Mouse (Mus musculus) adrenal gland, postnatal 36 days (tissue): ENCODE measurements around the gene Ptpn5. TPM values are rescaled to one million over a fixed set of nuclear protein-coding genes. Genes with fewer than 3 reads are reported as not detected.

Experiments
- DNase-seq, 2 experiments: peaks; one replicate each; pipeline ENCODE4 v3.0.0; 2021; ENCODE audit warnings: mixed read lengths in 1 of 2
- microRNA-seq: library from miRNA; unstranded; fragments of <30 nt; microRNA quantifications from one replicate; pipeline ENCODE4 v1.2.0, GENCODE M21; 2021
- total RNA-seq, 2 experiments: library from RNA; stranded (reverse); gene quantifications; 2 replicates each; pipeline ENCODE4 v1.2.3; 2021

Ptpn5 gene
- total RNA-seq, 2 experiments from 2014 or later = 0.53 to 1.1 TPM

DNA sequence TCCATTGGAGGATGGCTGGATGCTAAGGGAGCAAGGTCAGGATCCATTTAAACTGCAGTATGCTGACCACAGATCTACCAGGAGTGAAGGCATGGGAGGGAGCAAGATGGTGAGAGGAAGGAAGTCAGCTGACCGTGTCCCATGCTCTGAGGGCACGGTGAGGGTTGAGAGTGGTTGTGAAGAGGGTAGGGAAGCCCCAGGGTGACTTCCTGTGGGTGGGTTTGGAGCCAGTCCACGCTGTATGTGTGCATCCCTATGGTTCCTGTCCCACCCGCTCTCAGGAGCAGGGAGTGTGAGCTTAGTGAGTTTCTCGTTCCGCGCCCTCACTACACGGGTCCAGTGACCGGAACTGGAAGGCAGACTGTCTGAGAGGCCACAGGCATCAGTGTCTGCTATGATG is 77.7 kb downstream of the Ptpn5 start:
- peak in 1 of 2 experiments; percentile 34 for DNase-seq

DNA sequence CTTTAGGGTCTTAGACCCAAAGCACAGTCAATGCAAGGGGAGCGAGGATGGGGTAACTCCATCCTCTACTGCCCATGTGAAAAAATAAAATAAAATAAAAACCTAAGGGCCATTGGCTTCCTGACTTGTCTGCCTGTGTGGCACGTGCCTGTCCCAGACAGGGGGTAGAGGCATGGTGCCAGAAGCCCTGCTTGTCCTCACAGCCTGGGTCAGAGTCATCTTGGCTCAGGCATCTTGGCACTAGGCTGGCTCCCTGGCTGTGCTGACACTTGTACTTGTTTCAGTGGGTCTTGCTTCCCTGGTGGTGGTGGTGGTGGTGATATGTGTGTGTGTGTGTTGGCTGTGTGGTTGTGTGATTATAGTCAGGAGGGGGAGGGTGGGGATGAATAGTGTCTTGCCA is 78.8 kb downstream of the Ptpn5 start:
- peak; percentile 79 to 85 for DNase-seq

DNA sequence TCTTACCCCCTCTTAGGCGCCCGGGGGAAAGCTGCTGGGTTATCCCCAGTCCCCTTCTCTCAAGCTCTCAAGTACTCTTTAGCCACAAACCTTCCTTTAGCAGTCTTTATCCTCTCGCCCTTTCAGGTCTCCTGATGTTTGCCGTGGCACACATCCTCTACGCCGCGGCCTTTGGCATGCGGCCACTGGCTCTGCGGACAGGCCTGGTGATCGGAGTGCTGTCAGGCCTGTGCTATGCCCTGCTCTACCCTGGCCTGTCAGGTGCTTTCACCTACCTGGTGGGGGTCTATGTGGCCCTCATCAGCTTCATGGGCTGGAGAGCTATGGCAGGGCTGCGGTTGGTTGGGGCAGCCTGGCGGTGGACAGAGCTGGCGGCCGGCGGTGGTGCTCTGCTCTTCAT is 80.2 kb downstream of the Ptpn5 start:
- peak; percentile 72 to 73 for DNase-seq

DNA sequence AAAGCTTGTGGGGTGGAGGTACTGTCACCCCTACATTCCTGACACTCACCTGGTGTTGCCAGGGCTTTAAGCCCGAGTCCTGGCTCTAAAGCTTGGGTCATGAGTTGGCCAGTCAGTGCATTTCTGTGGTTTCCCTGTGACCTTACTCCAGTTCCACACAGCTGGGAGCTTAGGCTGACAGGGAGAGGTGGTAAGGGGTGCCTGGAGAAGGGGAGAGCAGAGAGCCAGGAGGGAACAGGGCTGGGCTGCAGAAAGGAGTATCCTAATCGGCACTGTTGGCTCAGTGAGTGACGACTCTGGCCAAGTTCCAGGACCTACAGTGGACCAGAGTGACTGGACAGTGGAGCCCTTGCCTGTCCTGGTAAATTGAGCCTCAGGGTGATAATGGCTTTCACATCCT is 81.2 kb downstream of the Ptpn5 start:
- peak; percentile 76 to 78 for DNase-seq

DNA sequence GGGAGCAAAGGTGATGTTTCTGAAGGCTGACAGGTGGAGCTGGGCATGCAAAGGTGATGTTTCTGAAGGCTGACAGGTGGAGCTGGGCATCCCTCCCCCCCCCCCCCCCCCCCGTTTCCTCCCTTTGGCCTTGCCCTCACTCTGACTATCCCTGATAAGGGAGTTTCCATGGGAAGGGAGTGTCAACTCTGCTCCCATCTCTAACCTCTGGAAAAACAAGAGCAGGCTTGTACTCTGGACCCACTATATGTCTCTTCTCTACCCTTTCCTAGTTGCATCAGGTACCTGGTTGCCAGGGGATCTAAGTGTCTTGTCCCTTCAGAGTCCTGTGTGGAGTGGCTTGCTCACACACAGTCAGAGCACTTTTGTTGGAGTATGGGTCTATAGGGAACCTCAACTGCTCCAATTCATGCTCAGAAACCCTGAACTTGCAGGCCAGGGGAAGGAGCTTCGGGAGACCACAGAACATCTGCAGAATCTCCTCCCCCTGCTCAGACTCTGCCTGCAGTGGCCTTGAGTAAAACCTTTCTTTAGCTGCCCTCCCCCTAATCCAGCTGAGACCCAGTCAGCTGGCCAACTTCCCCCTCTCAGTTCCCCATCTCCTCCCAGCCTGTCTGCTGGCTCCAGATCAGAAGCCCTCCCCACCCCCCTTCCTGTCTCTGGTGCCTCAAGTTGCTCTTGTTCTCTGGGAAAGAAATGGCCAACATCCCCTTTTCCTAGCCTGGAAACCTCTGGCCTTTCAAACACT is 81.9 kb downstream of the Ptpn5 start:
- DNase-seq = peak; percentile 54 to 76

DNA sequence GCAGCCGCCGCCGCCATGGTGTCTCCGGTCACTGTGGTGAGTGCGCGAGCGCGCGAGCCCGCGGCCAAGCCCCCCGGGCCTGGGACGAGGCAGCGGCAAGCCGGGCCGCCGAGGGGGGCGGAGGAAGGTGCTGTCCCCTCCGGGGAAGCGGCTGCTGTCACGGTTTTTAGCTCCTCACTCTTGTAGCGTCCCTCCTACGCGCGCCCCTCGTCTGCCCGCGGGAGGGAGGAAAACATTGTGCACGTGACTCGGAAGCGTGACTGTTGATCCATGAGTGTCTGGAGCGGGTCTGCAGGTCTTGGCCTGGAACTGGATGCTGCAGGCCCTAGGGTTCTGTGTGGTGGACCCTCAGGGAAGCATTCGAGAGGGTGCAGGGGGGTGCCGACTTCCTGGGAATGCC is 82.7 kb downstream of the Ptpn5 start:
- peak; percentile 73 to 74 for DNase-seq

DNA sequence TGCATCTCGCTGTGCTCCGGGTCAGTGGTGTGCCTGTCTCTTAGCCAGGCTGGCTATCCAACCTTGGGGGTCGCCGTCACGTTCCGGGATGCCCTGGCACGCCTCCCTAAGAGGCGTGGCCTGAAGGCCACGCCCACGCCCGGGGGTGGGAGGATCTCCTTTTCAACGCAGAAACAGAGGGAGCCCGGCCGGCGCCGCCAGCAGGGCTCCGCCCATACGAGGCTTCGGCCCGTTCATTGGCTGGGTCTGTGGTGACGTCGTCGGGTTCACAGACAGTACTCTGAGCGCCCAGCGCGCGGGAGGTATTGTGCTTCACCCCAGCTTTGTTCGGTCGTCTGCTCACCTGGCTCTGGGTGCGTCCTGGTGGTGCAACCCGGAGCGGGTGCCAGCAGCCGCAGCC is 83.1 kb downstream of the Ptpn5 start, which contains the start of gene Tmem86a:
TSS of gene Tmem86a (plus strand) at position 236 of the 400 bp plus-strand sequence.
- peak; percentile 96 to 97 for DNase-seq

DNA sequence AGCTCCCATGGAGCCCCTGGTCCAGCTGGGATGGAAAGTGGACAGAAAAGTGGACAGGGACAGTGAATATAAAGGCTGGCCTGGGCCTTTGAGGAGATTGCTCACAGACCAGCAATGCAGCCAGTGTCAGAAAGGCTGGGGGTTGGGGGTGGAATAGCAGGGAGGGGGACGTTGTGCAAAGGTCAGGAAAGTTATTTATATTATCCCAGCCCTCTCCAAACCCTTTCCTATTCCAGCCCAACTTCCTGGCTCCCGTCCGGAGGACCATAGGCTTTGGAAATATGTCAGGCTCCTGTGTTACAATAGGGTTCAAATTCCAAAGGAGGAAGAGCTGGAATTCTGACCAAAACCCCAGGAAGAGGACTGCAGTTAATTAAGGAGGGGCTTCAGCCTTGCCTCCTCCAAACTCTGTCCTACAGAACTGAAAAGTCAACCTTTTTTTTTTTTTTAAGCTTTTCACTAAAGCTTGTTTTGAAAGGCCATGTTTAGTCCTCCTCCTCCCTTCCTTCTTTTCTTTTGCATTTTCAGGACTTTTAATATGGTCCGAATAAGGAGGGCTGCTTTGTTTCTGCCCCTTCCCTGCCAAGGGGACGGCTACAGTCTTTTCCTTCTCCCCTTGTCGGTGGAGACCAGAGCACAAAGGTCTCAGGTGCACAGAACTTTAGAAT is 90.5 kb downstream of the Ptpn5 start:
- no peak for DNase-seq

DNA sequence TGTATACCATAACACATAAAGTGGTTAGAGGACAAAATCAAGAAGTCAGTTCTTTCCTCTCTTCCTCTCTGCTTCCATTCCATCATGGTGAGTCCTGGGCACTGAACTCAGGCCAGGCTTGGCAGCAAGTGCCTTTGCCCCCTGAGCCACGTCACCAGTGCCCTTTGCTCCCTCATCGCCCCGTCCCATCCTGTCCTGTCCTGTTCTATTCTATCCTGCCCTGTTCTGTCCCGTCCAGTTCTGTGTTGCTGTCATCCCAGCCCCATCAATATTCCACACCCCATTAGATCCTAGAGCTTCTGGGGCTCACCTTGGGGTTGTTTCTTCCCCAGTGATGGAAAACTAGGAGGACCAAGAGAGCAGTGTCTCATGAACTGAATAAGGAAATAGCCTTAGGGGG is 91.4 kb downstream of the Ptpn5 start:
- DNase-seq = no peak

DNA sequence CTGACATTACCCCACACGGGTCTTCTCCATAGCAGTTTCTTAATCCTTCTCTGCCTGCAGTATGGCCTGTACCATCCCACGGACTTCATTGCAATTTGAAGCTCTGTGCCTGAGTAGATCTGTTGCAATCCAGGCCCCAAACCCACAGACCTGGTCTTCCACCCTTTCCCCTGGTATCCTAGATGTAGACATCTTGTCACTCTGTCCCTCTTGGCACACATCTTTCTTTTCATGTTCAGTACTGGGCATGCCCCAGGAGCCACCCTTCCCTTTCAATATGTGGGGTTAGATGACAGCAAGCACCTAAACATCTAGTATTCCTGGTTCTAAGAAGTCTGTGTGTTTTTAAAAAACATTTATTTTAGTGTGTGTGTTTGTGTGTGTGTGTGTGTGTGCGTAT is 91.8 kb downstream of the Ptpn5 start:
- no peak for DNase-seq

DNA sequence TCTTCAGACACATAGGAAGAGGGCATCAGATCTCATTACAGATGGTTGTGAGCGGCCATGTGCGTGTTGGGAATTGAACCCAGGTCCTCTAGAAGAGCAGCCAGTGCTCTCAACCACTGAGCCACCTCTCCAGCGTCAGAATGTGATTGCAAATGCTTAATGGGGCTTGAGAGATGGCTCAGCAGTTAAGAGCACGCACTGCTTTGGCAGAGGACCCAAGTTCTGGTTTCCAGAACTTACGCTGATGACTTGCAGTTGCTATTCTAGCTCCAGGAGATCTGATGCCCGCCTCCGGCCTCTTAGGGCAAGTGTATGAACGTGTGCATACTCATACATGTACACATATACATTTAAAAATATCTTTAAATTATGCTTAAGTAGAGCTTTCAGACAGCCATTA is 98.1 kb downstream of the Ptpn5 start:
- no peak for DNase-seq

DNA sequence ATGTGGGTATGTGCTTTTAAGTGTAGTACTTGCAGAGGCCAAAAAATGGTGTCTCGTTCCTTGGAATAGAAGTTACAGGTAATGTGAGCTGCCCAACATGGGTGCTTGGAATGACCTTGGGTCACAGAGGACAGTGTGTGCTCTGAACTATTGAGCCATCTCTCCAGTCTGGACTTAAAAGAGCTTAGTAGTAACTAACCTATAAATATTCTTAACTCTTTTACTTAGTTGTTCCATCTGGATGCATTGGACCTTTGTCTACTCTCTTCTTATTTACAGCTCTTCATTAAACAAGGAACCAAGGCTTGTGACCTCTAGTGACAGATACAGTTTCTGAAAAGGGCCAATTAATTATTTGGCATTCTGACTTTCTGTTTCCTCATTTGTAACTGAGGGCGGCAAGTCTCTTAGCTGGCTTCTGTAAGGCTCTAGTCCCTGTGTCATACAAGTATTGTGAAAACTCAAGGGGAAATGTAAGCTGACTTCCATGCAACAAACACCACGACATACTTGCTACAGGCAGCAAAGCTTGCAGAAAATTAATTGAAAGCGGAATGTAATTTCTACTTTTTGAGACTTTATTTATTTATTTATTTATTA is 98.6 kb downstream of the Ptpn5 start:
- no peak for DNase-seq

DNA sequence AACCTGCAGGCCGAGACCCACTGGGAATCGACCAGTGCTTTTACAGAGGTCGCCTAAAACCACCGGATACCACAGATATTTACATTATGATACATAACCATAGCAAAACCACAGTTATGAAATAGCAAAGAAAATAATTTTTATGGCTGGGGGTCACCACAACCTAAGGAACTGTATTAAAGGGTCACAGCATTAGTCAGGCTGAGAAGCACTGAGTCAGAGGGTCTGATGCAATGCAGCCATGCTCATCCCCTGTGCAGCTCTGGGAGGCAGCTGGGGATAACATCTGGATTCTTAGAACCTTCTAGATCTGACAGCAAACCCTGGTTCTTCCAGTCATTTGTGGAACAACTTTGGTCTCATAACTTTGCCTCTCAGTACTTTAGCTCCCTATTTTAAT is 102.1 kb downstream of the Ptpn5 start:
- DNase-seq = no peak

DNA sequence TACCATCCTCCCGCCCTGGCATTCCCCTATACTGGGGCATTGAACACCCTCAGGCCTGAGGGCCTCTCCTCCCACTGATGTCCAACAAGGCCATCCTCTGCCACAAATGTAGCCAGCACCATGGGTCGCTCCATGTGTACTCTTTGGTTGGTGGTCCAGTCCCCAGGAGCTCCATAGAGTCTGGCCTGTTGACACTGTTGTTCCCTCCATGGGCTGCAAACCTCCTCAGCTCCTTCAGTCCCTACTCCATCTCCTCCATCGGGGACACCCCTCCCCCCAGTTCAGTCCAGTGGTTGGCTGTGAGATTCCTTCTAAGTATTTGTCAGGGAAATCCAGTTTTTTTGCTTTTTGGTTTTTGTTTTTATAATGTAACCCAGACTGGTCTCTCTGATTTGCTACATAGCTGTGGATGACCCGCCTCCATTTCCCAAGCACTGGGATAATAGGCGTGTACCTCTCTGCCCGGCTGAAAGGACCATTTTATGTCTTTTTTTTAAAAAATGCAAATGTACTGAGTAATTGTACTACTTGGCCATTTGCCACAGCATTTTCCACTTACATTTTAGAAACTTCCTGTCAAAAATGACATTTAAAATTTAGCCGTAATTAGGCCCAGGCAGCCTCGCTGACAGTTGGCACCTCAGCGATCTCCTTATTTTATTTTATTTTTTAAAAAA is 102.8 kb downstream of the Ptpn5 start:
- no peak for DNase-seq

Small RNA genes within 50 kb of the gene (microRNA-seq; reads per million reads assigned to microRNA genes)
- not detected for gene Mir7056

Other genes with a start within 250 kb of the Ptpn5 start
- 10 to 100 TPM; 68.5 to 80.8 TPM for gene Tsg101, start 213.7 kb downstream of the Ptpn5 start, total RNA-seq
- 10 to 100 TPM; 16.8 to 21.9 TPM for gene Uevld, start 175.2 kb downstream of the Ptpn5 start, total RNA-seq
- gene Gm9999, start 150.1 kb downstream of the Ptpn5 start, total RNA-seq = not detected
- 10 to 100 TPM; 20.4 to 34.9 TPM for gene Spty2d1, start 125.3 kb downstream of the Ptpn5 start, total RNA-seq
- gene Tmem86a, start 83.1 kb downstream of the Ptpn5 start, total RNA-seq = 10 to 100 TPM; 21.8 to 38.1 TPM
- gene Mrgpra6, start 71.2 kb upstream of the Ptpn5 start, total RNA-seq = not detected
- gene Mrgpra9, start 119.2 kb upstream of the Ptpn5 start, total RNA-seq = not detected
- gene Mrgpra1, start 220.6 kb upstream of the Ptpn5 start, total RNA-seq = not detected